Mouse (Mus musculus): ENCODE data around the gene D5Ertd579e. TPM values are rescaled to one million over a fixed set of nuclear protein-coding genes. Genes with fewer than 3 reads are reported as not detected.

D5Ertd579e gene
- polyA plus RNA-seq, 1 experiment, result 23.1 TPM

DNA sequence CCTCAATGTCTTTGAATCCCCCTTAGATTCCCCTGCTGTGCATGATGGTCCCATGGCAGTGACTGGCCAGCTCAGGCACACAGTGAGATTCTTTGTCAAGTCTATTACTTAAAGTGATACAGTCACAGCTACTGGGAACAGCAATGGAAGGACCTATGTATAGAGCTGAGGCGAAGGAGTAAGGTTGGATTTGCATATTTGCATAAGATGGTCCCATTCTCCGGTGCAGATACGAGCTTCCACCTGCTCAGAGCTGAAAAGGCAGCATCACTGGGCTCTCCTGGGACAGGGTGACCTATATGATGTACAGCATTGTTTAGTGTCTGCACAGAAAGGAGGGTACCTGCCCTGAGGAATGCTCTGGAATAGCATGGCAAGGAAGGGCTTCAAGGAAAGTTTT is 101.5 kb downstream of the D5Ertd579e start:
- H3K4me3 ChIP-seq (ENCODE audit: control insufficient read depth, low read depth, low read length), result no peak overlapping the region
- no peak overlapping the region for H3K27ac ChIP-seq (ENCODE audit: control insufficient read depth, insufficient read depth, low read depth, low read length)
- no peaks in the 10 kb centered on the region for H3K36me3 ChIP-seq (ENCODE audit: control insufficient read depth, insufficient read depth, low read length)
- TF ChIP-seq POLR2A (IDR thresholded peaks at IDR 0.05; ENCODE audit: control insufficient read depth, low read depth, low read length) (no peak), CTCF (IDR thresholded peaks at IDR 0.05; ENCODE audit: control insufficient read depth, insufficient read depth, insufficient replicate concordance, low read depth, low read length) (no peak)
- H3K27me3 ChIP-seq (ENCODE audit: control insufficient read depth, insufficient read depth, low read length), result no peaks in the 10 kb centered on the region
- H3K4me1 ChIP-seq (ENCODE audit: control insufficient read depth, insufficient read depth, low read length), result no peaks in the 10 kb centered on the region

- Histone ChIP-seq H3K4me1 (ENCODE audit: control insufficient read depth, insufficient read depth, low read length) (no peaks in the 10 kb centered on the region), H3K27ac (ENCODE audit: control insufficient read depth, insufficient read depth, low read depth, low read length) (no peak within 1 kb of the TSS), H3K36me3 (ENCODE audit: control insufficient read depth, insufficient read depth, low read length) (no peaks in the 10 kb centered on the region), H3K4me3 (ENCODE audit: control insufficient read depth, low read depth, low read length) (no peak within 1 kb of the TSS), H3K27me3 (ENCODE audit: control insufficient read depth, insufficient read depth, low read length) (no peaks in the 10 kb centered on the region)
- no peak for TF ChIP-seq POLR2A (IDR thresholded peaks at IDR 0.05; ENCODE audit: control insufficient read depth, low read depth, low read length)
- no peak for TF ChIP-seq CTCF (IDR thresholded peaks at IDR 0.05; ENCODE audit: control insufficient read depth, insufficient read depth, insufficient replicate concordance, low read depth, low read length)
These were observed 102.6 kb downstream of the D5Ertd579e start, which contains the start of gene Tbc1d14 for GRCm38 (mm10) chr5:36593176-36593575. Gene Tbc1d14 (minus strand): TSS chr5:36593276.

DNA sequence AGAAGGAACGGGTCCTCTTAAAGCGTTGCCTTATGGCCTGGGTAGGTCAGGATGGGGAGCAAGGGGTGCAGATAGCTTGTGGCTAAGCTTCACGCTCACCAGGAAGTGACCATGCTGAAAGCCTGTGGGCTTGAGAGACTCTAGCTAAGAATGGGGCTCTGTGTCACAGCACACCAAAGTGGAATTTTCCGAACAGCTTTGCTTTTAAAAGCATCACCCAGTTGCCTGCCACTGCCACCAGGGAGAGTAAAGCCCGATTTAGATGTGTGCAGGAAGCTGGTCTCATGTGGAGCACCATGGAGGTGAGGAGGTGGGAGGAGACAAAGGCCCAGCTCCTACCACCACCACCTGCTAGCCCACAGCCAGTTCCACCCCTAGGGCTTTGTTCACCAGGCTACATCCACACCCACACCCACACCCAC is 105.3 kb downstream of the D5Ertd579e start:
- Histone ChIP-seq H3K4me3 (ENCODE audit: control insufficient read depth, low read depth, low read length) (no peak overlapping the region), H3K4me1 (ENCODE audit: control insufficient read depth, insufficient read depth, low read length) (no peaks in the 10 kb centered on the region), H3K36me3 (ENCODE audit: control insufficient read depth, insufficient read depth, low read length) (no peaks in the 10 kb centered on the region), H3K27ac (ENCODE audit: control insufficient read depth, insufficient read depth, low read depth, low read length) (no peak overlapping the region), H3K27me3 (ENCODE audit: control insufficient read depth, insufficient read depth, low read length) (no peaks in the 10 kb centered on the region)
- no peak for TF ChIP-seq POLR2A (IDR thresholded peaks at IDR 0.05; ENCODE audit: control insufficient read depth, low read depth, low read length)
- TF ChIP-seq CTCF (IDR thresholded peaks at IDR 0.05; ENCODE audit: control insufficient read depth, insufficient read depth, insufficient replicate concordance, low read depth, low read length), result no peak

GRCm38 (mm10) chr5:36584299-36584698 is 111.5 kb downstream of the D5Ertd579e start:
- TF ChIP-seq POLR2A (IDR thresholded peaks at IDR 0.05; ENCODE audit: control insufficient read depth, low read depth, low read length) (no peak), CTCF (IDR thresholded peaks at IDR 0.05; ENCODE audit: control insufficient read depth, insufficient read depth, insufficient replicate concordance, low read depth, low read length) (no peak)
- H3K36me3 ChIP-seq (ENCODE audit: control insufficient read depth, insufficient read depth, low read length), result no peaks in the 10 kb centered on the region
- peaks cover 13% of the 10 kb centered on the region for H3K4me1 ChIP-seq (ENCODE audit: control insufficient read depth, insufficient read depth, low read length)
- H3K27me3 ChIP-seq (ENCODE audit: control insufficient read depth, insufficient read depth, low read length), result no peaks in the 10 kb centered on the region
- peak overlapping the region; percentile 70 for H3K4me3 ChIP-seq (ENCODE audit: control insufficient read depth, low read depth, low read length)
- no peak overlapping the region for H3K27ac ChIP-seq (ENCODE audit: control insufficient read depth, insufficient read depth, low read depth, low read length)

DNA sequence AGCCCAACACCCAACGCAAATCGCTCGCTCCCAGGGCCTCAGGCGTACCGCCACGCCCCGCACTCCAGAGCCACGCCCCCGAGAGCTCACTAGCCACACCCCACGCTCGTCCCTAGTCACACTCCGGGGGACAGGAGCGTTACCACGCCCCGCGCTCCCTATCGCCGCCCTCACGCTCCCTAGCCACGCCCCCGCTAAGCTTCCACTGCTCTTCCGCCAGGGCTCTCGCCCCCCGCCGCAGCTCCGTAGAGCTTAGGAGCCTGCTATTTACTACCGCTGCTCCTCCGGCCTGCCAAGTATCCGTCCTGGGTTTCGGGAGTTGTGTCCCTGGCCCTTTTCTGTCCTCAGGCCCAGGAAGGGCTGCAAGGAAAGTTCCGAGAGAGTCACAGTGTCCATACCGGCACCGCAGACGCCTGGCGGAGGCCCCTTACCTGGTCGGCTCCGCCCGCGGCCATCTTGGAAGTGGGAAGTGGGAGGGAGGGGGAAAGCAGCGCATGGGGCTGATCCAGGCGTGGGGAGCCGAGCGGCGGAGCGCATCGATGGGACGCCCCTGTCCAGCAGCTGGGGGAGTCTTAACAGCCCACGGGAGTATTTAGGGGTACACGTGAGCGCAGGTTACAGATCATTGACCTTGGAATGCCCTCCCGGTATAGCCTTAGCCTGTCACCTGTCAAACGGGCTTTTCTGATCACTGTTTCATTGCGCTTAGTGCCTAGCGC is 113.7 kb downstream of the D5Ertd579e start:
- peak overlapping the region; percentile 92 for H3K27ac ChIP-seq (ENCODE audit: control insufficient read depth, insufficient read depth, low read depth, low read length)
- H3K27me3 ChIP-seq (ENCODE audit: control insufficient read depth, insufficient read depth, low read length), result no peaks in the 10 kb centered on the region
- H3K36me3 ChIP-seq (ENCODE audit: control insufficient read depth, insufficient read depth, low read length), result no peaks in the 10 kb centered on the region
- TF ChIP-seq CTCF (IDR thresholded peaks at IDR 0.05; ENCODE audit: control insufficient read depth, insufficient read depth, insufficient replicate concordance, low read depth, low read length), result no peak
- peak; percentile 72 for TF ChIP-seq POLR2A (IDR thresholded peaks at IDR 0.05; ENCODE audit: control insufficient read depth, low read depth, low read length)
- peak overlapping the region; percentile 94 for H3K4me3 ChIP-seq (ENCODE audit: control insufficient read depth, low read depth, low read length)
- H3K4me1 ChIP-seq (ENCODE audit: control insufficient read depth, insufficient read depth, low read length), result peaks cover 13% of the 10 kb centered on the region

DNA sequence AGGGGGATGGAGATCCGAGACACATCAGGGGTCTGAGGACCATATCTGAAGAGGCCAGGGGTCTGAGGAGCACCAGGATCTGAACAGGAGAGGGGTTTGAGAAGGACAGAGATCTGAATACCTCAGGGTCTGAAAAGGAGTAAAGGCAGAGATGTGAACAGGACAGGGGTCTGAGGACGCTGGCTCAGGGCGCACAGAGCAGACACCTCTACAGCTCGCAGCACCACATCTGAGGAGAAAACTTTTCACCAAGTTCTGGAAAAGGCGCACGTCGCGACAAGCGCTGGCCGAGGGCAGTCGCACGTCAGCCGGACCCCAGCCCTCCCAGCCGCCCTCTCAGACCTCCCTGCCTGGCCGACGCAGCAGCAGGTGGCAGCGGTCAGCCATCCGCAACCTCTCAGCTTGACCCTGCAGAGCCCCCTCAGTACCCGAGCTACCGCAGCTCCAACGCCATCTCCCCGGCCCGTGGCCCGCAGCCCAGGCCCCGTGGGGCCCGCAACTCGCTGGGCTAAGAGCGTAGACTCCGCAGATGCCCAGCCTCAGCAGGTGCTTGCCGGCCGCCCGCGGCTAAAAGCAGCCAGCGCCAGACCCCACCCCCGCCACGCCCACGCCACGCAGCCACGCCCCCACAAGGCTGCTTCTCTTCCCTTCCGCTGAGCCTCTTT is 114.4 kb downstream of the D5Ertd579e start:
- H3K4me1 ChIP-seq (ENCODE audit: control insufficient read depth, insufficient read depth, low read length), result peaks cover 13% of the 10 kb centered on the region
- TF ChIP-seq POLR2A (IDR thresholded peaks at IDR 0.05; ENCODE audit: control insufficient read depth, low read depth, low read length), result no peak
- TF ChIP-seq CTCF (IDR thresholded peaks at IDR 0.05; ENCODE audit: control insufficient read depth, insufficient read depth, insufficient replicate concordance, low read depth, low read length), result no peak
- no peaks in the 10 kb centered on the region for H3K27me3 ChIP-seq (ENCODE audit: control insufficient read depth, insufficient read depth, low read length)
- peak overlapping the region; percentile 94 for H3K4me3 ChIP-seq (ENCODE audit: control insufficient read depth, low read depth, low read length)
- no peaks in the 10 kb centered on the region for H3K36me3 ChIP-seq (ENCODE audit: control insufficient read depth, insufficient read depth, low read length)
- peak overlapping the region; percentile 92 for H3K27ac ChIP-seq (ENCODE audit: control insufficient read depth, insufficient read depth, low read depth, low read length)

GRCm38 (mm10) chr5:36579967-36580366 is 115.9 kb downstream of the D5Ertd579e start:
- Histone ChIP-seq H3K27ac (ENCODE audit: control insufficient read depth, insufficient read depth, low read depth, low read length) (no peak overlapping the region), H3K4me1 (ENCODE audit: control insufficient read depth, insufficient read depth, low read length) (peaks cover 16% of the 10 kb centered on the region), H3K27me3 (ENCODE audit: control insufficient read depth, insufficient read depth, low read length) (no peaks in the 10 kb centered on the region), H3K4me3 (ENCODE audit: control insufficient read depth, low read depth, low read length) (no peak overlapping the region), H3K36me3 (ENCODE audit: control insufficient read depth, insufficient read depth, low read length) (no peaks in the 10 kb centered on the region)
- TF ChIP-seq CTCF (IDR thresholded peaks at IDR 0.05; ENCODE audit: control insufficient read depth, insufficient read depth, insufficient replicate concordance, low read depth, low read length), result no peak

All from testis, adult 2 months (tissue).